Mouse (Mus musculus) kidney, adult 9 months (tissue): ENCODE measurements around the gene Best3.

Experiments
- DNase-seq: peaks from one replicate; pipeline ENCODE4 v3.0.0; 2022

Gene Best3

DNA sequence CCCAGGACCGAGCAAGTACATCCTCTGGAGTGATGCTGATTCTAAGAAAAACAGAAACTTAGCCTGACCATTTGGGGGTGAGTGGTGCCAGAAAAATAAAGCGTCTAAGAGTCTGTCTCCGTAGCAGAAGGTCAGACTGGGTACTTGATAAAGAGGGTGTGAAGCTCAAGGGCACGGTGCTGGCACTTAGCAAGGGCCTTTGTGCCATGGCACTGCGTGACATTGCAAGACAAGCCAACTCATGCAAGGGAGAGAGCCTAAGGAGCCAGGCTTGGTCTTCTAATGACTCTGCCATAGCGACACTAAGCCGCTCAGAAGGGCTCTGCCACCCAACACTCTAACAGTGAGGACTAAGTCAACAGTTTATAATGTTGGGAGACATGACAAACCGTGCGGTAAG is 7.3 kb upstream of the Best3 start:
- DNase-seq: peak; percentile 39

DNA sequence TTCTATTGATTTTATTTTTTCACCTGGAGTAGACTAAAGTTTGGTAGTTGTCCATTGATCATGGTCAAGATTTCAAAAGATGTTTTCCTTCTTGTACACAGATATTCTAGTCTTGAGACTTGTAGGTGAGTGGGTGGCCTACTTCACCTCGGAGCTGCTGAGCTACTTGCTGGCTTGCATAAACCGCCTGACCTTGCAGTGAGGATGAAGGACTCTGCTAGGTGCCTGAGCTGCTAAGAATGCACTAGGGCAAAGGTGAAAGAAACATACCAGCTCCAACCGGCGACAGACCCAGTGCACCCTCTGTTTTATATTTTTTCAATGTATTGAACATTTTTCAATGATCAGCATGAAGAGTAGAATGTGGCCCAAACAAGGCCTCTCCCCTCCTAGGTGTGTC is 5.8 kb upstream of the Best3 start:
- peak; percentile 79 for DNase-seq

DNA sequence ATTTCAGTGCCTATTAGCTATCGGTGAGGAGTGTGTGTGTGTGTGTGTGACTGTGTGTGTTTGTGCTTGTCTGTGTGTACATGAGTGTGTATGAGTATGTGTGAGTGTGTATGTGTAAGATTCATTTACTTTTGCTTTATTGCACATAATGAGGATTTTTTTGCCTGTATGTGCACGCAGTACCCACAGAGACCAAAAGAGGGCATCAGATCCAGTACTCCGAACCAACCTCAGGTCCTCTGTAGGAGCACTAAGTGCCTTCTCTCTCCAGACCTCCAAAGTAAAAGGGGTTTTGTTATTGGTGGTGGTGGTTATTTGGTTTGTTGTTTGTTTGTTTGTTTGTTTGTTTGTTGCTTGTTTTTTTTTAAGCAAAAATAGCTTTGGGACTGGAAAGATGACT is 5.2 kb upstream of the Best3 start:
- DNase-seq: peak; percentile 75

DNA sequence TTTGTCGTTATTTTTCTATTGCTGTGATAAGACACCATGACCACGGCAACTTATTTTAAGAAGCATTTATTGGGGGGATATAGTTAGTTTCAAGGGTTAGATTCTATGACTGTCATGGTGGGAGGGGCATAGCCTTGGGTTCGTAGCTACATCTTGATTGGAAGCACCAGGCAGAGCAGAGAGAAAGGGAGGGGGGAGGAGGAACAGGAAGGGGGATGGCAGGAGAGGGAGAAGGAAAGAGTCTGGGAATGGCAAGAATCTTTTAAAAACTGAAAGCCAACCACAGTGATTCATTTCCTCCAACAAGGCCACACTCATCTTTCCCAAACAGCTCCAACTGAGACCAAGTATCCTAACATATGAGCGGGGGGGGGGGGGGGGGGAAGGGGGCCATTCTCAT is 3.6 kb upstream of the Best3 start:
- DNase-seq: no peak

DNA sequence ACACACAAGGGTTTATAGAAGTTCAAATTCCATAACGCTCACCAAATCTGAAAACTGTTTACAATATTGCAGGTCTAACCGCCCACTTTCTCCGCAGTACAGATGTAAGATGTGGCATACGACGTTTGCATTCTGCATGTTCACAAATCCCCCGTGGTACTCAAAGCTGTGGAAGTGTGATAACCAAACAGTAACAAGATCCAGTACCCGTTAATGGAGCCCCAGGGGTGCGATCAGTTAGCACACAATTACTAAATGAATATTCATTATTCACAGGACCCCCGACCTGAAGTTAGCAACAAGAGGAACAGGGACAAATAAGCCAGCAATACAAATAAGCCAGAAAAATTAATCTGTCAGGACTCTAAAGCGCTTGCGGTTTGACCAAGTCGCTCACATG is 1.3 kb upstream of the Best3 start:
- no peak for DNase-seq

DNA sequence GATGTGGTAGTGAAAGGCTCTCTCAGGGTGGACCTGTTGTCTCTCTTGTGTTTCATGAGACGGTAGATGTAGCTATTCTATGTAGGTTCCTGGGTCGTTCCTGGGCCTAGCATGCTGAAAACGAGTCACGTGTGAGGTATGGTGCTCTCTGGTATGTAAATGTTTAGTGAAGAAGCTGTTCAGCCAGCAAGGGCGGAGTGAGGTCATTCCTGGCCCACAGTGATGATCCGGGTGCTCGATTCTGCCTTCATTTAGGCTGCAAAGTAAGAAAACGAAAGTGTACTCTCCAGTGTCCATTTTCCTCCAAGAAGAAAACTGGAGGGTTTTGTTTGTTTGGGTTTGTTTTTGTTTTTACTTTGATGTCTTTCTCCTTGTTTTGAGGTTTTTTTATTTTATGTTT is 7.9 kb downstream of the Best3 start:
- DNase-seq: no peak

DNA sequence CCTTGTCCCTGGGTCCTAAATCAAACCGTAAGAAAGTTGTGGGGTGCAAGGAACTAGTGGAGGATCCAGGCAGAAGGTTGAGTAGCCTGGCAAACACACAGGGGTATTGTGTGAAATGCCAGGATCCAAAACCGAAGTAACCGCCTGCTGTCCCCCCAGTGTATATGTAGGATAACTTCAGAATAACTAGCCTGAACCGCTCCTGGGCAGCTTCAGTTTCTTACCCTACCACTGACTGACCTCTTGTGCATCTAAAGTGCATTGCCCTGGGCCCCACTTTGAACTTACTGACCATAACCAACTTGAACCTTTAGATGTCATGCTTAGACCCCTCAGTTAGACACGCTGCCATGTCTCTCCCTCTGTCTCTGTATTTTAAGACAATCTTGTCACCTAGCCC is 9.0 kb downstream of the Best3 start:
- DNase-seq: no peak

DNA sequence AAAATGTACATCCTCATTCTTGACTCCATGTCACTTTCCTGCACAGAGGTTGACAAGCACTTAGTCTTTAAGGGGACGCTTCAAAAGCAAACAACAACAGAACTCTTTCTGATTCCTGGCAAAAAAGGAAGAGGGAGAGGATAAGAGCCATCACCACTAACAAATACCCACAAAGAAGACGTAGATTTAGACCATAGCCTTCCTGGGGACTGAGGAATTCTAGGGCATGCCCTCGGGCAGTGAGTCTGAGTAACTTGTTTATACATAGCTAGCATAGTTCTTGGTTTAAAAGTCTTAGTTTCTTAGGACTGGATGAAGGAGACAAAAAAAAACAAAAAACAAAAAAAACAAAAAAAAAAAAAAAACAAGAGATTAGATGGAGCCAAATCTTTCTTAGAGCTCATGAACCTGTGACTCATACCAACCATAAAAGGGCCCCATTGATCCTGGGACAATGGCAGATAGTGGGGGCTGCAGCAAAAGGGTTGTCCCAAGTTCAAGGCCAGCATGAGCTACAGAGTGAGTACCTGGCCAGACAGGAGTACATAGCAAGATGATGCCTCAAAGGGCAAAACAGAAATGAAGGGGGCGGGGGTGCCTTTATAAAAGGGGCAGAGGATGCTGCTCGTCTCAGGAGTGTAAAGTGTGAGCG is 9.6 kb downstream of the Best3 start:
- DNase-seq: no peak

DNA sequence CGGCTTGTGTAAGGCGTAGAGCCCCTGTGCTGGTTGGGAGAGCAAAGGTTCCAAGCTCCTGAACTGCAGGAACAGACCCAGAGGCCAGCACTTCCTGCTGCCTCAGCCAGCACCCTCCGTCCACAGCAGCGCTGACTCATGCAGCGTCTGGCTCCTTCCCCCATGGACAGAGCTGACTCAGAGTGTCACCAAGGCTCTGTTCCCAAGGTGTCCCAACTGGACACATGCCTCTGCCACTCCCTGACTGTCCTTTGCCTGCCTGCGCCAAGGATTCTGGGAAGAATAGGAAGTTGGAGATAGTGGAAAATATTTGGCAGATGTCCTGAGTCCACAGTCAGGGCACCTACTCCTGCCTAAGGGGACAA is 10.1 kb downstream of the Best3 start:
- DNase-seq: peak; percentile 75

DNA sequence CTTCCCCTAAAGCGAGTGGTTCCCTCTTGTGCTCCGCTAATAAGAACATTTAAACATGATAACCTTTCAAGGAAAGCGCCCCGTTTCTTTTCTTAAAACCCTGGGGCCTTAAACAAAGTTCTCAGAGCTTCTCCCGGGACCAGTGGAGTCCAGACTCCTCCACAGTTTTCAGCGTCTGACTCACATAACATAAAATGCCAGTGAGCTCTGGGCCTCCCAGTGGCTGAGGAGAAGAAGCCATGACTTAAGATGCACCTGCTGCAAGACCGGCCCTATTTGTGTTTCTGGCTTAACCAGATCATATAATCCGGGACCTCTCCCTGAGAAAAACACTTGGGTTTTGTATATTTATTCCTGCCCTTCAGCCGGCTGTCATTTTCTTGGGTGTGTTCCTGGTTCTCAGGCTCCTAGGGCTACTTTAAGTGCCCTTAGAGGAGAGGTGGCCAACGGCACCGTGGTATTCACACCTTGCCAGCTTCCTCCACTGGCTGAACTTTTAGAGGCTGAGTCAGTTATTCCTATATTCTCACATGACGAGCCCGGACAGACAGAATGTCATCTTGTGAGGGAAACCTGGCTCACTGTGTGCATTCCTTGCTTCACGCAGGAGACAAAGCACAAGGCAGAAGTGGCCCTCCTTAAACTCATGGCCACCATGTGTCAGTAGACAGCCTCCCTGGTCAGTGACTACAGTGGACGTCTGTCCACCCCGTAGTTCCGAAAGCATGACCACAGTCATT is 12.8 kb downstream of the Best3 start:
- no peak for DNase-seq

DNA sequence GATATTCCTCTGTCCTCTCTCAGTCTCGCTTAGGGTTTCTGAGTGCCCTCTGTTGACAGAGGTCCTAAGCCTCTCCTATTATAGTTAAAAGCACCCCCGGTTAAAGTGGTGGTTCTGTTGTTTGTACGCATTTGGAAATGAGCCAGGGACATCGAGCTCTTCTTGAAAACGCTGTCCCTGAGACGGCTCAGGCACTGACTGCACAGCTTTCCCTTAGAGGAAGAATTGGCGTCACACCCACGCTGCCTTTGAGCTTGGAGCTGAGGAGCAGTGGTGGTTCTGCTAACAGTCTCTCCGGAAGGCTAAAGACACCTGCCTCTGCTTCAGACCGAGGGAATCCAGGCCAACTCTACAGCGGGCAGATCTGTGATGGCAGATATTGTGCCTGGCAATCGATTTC is 14.9 kb downstream of the Best3 start:
- no peak for DNase-seq

DNA sequence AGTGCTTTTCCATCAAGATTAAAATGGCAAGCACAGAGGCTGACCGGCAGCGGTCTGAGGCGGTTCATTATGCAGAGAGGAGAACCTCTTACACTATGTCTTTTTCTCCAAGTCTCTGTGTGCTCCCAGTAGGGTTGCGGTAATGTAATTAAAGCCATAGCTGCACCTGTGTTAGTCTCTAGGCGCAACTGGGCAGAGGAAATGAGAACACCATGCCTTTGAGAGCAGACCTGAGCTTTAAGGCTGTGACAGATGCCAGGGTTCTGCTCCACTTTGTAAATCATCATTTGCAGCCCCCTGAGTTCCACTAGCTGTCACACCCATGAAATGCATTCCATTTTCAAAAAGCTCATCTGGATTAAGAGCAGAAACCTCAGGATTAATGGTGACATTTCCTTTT is 18.6 kb downstream of the Best3 start:
- no peak for DNase-seq

DNA sequence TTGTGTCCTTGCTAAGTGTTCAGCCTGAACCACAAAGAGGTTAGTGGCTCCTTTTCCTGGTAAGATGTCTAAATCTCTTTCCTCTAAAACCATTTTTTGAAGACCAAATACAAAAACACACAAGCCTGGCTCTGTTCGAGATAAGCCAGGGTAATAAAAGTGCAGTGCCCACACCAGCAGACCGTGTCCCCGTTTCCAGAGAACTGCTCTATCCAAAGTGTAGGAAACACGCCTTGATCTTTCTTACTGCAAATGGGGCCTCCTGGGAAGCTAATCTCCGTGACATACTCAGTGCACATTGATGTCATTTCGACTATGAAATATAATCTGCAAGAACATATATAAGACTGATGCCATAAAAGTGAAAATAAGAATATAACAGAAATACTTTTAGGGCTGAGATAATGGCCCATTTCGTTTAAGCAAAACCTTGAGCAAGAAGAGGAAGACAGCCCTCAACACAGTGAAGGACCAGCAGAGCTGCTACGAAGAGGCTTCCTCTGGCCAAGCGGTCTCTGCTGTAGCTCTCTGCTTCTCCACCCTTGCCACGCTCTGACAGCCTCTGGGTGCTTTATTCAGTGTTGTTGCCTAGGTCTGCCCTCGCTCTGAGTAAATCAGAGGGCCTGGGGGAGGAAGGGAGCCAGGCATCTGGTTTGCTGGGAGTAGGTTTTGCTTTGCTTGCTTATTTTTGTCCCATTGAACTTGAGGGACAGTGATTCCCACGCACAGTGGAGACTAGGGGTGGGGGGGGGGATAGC is 19.8 kb downstream of the Best3 start:
- DNase-seq: no peak

DNA sequence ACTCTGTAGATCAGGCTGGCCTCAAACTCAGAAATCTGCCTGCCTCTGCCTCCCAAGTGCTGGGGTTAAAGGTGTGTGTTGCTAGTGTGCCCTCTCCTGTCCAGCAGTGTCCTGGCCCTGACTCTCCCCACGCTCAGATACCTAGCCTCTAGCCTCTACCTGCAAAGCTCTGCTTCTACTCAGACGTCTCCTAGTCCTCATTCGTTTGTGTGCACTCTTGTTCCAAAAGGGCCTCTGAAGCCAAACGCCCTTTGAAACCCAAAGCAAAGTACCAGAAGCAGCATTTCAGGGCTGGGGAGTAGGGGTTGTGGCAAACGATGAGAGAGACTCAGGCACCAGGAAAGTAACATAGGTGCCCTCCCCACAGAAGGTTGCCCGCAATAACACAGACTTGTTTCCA is 23.6 kb downstream of the Best3 start:
- peak; percentile 74 for DNase-seq

DNA sequence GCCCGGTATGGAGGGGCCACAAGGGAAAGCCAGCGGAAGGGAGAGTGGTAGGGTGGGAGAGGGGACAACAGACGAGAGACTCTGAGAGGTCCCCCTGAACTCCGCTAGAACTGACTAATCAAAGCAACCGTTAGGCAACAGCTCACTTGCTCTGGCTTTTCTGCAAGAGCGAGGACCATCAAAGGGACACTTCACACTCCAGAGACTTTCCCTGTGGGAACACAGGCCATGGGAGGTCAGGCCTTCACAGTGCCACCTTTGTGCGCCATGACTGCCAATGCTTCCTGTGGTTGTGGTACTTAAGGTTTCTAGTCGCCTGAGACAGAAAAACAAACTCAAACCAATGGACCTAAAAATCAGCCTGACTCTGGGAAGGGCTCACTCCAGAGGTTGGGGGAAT is 24.9 kb downstream of the Best3 start:
- no peak for DNase-seq

DNA sequence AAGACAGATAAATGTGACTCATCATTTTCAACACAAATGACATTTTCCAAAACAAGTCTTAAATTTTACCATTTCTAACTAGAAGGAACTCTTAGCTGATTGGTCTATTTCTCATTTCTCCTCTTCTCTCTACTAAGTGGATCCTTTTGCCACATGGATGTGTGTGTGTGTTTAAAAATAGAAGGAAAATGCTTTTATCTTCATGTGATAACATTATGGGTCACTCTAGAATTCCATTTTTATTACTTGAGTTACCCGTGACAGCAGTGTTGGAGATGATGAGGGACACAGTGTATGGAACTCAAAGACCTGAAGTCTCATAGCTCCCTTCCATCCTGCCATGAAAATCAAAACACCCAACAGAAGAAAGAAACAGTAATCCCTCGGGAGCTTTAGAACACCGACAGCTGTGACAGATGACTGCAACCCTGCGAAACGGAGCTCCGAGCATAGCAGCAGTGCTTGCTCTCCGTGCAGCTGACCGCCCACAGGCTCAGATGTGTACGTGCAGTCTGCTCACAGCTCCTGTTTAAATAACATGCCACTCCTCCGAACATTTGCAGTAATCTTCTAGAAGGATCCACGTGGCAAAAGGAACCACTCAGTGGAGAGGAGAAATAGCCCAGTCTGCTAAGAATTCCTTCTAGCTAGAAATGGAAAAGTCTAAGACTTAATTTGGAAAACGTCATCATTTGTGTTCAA is 27.7 kb downstream of the Best3 start:
- no peak for DNase-seq

DNA sequence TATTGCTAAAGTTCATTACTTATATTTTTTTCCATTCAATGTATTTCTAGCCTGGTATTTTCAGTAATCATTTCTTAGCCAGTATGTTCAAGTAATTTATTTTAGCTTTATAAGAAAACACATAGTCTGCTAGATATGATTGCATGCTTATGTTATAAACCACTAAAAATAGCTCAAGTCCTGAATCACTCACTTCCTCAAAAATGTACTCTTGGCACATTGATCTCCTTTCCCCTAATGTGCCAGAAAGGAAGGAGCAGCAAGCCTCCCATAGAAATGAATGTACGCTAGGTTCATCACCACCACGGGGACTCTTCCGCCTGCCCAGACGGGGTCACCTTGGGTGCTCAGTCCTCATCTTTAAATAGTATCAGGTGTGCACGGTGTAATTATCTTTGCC is 28.5 kb downstream of the Best3 start:
- no peak for DNase-seq

DNA sequence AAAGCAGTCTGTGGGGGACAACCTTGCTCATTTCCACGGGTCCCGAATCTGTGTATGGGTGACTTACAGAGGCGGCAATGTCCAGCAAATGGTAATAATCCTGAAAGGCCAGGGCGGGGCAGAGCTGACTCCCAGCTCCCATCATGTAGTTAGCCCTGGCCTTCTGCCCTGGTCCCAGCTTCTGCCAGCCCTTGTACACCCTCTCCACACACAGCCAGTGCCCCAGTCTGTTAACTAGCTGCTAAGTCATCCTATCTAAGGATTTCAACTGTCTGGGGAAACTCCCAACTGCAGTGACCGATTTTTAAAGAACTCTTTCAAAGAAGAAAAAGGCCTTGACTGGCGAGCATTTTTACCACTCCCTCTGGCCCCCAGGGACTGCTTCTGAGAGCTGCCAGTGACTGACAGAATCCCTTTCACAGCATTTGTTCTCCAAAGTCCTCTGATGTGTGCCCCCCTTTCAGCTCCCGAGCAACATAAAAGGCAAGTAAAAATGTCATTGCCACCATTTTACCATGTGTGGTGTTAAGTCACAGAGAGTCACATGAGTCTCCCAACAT is 32.2 kb downstream of the Best3 start:
- no peak for DNase-seq

DNA sequence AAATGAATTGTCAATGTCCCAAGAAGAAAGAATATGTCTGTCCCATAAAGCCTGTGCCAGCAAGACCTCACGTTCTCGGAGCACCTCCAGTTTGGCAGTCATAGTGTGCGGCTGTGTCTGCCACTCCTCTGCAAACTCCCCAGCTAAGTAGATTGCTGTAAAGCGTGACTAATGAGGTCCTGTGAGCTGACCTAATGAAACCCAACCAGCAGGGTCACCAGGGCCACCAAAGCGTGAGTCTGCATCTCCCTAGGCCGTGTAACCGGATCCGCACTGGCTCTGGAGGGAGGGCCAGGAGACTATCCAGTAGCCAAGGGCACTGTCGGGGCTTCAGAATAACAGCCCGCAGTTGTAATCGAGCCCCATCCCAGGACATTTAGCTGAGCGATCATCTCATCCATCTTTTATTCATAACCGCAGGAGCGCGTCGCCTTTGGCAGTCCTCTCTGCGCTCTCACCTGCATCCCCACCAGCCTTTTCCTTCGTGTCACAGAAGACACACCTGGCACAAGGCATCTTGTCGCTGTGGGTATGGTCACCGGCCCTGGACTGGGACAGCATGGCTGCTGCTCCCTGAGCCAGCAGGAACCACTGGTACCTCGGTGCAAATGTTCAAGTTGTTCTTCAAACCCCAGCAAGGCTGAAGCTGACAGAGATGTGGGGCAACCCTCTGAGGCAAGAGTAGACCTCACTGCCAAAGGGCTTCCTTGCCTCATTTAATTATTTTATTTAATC is 35.1 kb downstream of the Best3 start:
- DNase-seq: peak; percentile 71

DNA sequence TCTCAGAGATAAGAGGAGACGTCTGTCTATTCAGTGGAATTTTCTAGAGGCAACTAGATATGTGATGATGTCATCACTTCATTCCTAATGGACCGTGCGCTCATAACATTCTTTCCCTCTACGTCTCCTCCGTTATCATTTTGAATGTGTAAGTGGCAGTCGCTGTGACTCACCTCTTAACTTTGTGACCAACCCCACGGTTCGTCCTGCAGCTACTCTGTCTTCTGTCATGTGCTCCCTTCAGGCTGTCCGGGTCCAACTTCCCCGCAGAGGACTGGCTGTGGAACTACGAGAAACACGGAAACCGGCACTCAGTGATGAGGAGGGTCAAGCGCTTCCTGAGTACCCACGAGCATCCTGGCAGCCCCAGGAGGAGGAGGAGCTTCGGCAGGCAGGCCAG is 37.6 kb downstream of the Best3 start:
- DNase-seq: no peak

DNA sequence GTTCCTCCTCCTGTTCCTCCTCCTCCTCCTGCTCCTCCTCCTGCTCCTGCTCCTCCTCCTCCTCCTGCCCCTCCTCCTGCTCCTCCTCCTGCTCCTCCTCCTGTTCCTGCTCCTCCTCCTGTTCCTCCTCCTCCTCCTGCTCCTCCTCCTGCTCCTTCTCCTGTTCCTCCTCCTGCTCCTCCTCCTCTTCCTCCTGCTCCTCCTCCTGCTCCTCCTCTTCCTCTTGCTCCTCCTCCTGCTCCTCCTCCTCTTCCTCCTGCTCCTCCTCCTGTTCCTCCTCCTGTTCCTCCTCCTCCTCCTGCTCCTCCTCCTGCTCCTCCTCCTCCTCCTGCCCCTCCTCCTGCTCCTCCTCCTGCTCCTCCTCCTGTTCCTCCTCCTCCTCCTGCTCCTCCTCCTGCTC is 39.7 kb downstream of the Best3 start:
- peak; percentile 43 for DNase-seq

DNA sequence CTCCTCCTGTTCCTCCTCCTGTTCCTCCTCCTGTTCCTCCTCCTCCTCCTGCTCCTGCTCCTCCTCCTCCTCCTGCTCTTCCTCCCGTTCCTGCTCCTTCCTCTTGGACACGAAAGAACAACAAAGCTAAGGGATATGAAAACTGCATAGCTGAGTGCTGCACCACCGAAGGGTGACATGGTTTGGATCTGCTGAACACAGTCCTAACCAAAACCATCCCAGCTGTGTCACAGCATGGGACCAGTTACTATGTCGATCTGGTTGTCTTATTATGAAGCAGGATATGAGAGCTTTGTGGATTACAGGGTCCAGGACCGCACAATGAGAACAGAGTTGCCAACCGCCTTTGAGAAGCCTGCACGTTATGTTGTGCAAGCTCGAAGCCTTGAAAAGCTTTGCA is 40.1 kb downstream of the Best3 start:
- DNase-seq: no peak

DNA sequence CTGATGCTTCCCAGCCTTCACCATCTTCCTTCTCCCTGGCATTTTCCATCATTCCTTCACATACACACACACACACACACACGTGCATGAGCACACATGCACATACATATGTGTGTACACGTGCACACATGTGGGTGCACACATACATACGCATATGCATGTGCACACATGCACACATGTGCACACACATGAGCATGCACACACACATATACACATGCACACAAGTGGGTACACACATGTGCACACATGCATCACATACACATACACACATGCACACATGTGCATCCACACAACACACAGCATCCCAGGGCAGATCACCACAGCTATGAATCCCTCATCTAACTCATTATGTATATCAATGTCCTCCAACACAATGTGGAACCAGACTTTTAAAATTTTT is 45.0 kb downstream of the Best3 start:
- DNase-seq: no peak
